In genomic region chr8:125560825-125561490, GRCm38 (mm10) we compare ENCODE assay signal across 8 mouse cellular contexts. TPM values are rescaled to one million over a fixed set of nuclear protein-coding genes. Genes with fewer than 3 reads are reported as not detected.
DNase-seq lines count a peak whose midpoint lies in the region; ATAC-seq and TF ChIP-seq lines count a peak whose summit lies in the region.

No protein-coding gene starts in this region.

- no peak overlapping the region for H3K4me2 ChIP-seq in kidney, embryonic 16.5 days (replicated peaks; ENCODE audit: low read depth, low read length)
- H3K4me2 ChIP-seq in stomach, embryonic 15.5 days, result no peak overlapping the region

- no peak overlapping the region for H3K9ac ChIP-seq in kidney, embryonic 16.5 days (replicated peaks; ENCODE audit: low read length)
- no peak overlapping the region for H3K9ac ChIP-seq in stomach, embryonic 15.5 days

- H3K36me3 ChIP-seq in kidney, embryonic 16.5 days (ENCODE audit: insufficient read depth, low read length), result no peaks in the 10 kb centered on the region
- H3K36me3 ChIP-seq in stomach, embryonic 15.5 days, result no peaks in the 10 kb centered on the region

- peaks cover 63% of the 10 kb centered on the region for H3K4me1 ChIP-seq in kidney, embryonic 16.5 days (ENCODE audit: insufficient read depth, low read length)
- peaks cover 49% of the 10 kb centered on the region for H3K4me1 ChIP-seq in stomach, embryonic 15.5 days

- peak overlapping the region; percentile 47; the same call in 1 of the 2 replicates for H3K27ac ChIP-seq in kidney, embryonic 16.5 days (ENCODE audit: low read length)
- peak overlapping the region; percentile 12; the same call in 1 of the 2 replicates for H3K27ac ChIP-seq in stomach, embryonic 15.5 days
- no peak overlapping the region; the same call in 1 of the 2 replicates for H3K27ac ChIP-seq in layer of hippocampus, adult 2 months

- peak; percentile 67 to 82 for DNase-seq in adrenal gland, adult (ENCODE audit: inconsistent age in 2 of 2, low spot score in 1 of 2)
- no peak for DNase-seq in adrenal gland, adult 18-20 months (ENCODE audit: low spot score in 2 of 2)
- DNase-seq in kidney, adult 18-20 months, result no peak
- peak; percentile 43 to 44 for DNase-seq in cerebellum, postnatal 10 days
- DNase-seq in urinary bladder, postnatal 36 days (ENCODE audit: low spot score in 2 of 2), result no peak
- no peak for DNase-seq in layer of hippocampus, adult 2 months (ENCODE audit: low spot score in 2 of 2)

- H3K27me3 ChIP-seq in kidney, embryonic 16.5 days (ENCODE audit: insufficient read depth, low read length), result no peaks in the 10 kb centered on the region
- H3K27me3 ChIP-seq in stomach, embryonic 15.5 days (replicated peaks), result no peaks in the 10 kb centered on the region

- no peak overlapping the region for H3K4me3 ChIP-seq in kidney, embryonic 16.5 days (ENCODE audit: low read length)
- H3K4me3 ChIP-seq in stomach, embryonic 15.5 days (replicated peaks), result no peak overlapping the region
- H3K4me3 ChIP-seq in layer of hippocampus, adult 2 months, result no peak overlapping the region

- TF ChIP-seq CTCF in layer of hippocampus, adult 2 months (conservative IDR thresholded peaks at IDR 0.05), result no peak

- WGBS in kidney, embryonic 16.5 days, result 49% methylated on average over 11 of the region's 11 CpGs
- 58% methylated on average over 11 of the region's 11 CpGs for WGBS in stomach, embryonic 15.5 days

- no peak for ATAC-seq in kidney, embryonic 16.5 days (ENCODE audit: low FRiP score, low TSS enrichment)
- ATAC-seq in stomach, embryonic 15.5 days (ENCODE audit: insufficient read depth, low FRiP score, low read depth), result no peak

- H3K9me3 ChIP-seq in kidney, embryonic 16.5 days (ENCODE audit: low read length), result no peaks in the 10 kb centered on the region
- no peaks in the 10 kb centered on the region for H3K9me3 ChIP-seq in stomach, embryonic 15.5 days

RNA-seq across cellular contexts. Expression of gene Sipa1l2, which starts 8.7 kb away (rescaled TPM):
- total RNA-seq in adrenal gland, adult 18-20 months (2021), result 10 to 100 TPM; 34.3 to 48.1 TPM
- 18.1 and 18.3 TPM in 2 replicates for polyA plus RNA-seq in kidney, embryonic 16.5 days (2015; fragmentation: Nextera tagmentation; extraction: Ambion mirVana)
- 8.3 and 9.7 TPM in 2 replicates for polyA plus RNA-seq in stomach, embryonic 15.5 days (2015; fragmentation: Nextera tagmentation; extraction: Ambion mirVana)
- 10 to 100 TPM; 69.5 to 72.1 TPM for total RNA-seq in layer of hippocampus, adult 2 months (2021)

Comparison
In these comparisons a context has a peak if more than half of its experiments do, and no peak if none do; other contexts are left out.
1. DNase-seq: peak in adrenal gland, adult (2 of 2) and cerebellum, postnatal 10 days (2 of 2); none in adrenal gland, adult 18-20 months (0 of 2), kidney, adult 18-20 months (single experiment), urinary bladder, postnatal 36 days (0 of 2) and layer of hippocampus, adult 2 months (0 of 2).